Mouse (Mus musculus) intestine, postnatal 0 days (tissue): ENCODE measurements at regions not wholly inside any gene's neighbourhood (a gene's known extent, or its start where the extent isn't known, plus 50 kb on each side); places are given as distances from the start of the nearest gene placed in this dataset.

Source experiments
- ATAC-seq: fragments of 200-750 bp; cut with Nextera tagmentation; 2 replicates; pipeline ENCODE4 v1.8.0; 2017; ENCODE audit warnings: mild to moderate bottlenecking, moderate TSS enrichment, moderate library complexity
- H3K27ac ChIP-seq: fragments of 300-500 bp; sonication (generic); 2 replicates; pipeline ENCODE4 v1.5.1; 2014; ENCODE audit warnings: mild to moderate bottlenecking, low read depth, low read length, moderate library complexity
- H3K27me3 ChIP-seq: fragments of 300-500 bp; sonication (generic); replicated peaks from 2 replicates; pipeline ENCODE4 v1.6.1; 2014; ENCODE audit warnings: low read length, mixed read lengths; ENCODE audit not compliant: control insufficient read depth, insufficient read depth
- H3K36me3 ChIP-seq: fragments of 300-500 bp; sonication (generic); 2 replicates; pipeline ENCODE4 v1.6.1; 2014; ENCODE audit warnings: mild to moderate bottlenecking, moderate library complexity; ENCODE audit not compliant: control insufficient read depth, insufficient read depth
- H3K4me1 ChIP-seq: fragments of 300-500 bp; sonication (generic); replicated peaks from 2 replicates; pipeline ENCODE4 v1.6.1; 2014; ENCODE audit warnings: antibody characterized with exemption, low read length, mixed read lengths; ENCODE audit not compliant: control insufficient read depth, insufficient read depth
- H3K4me2 ChIP-seq: fragments of 300-500 bp; sonication (generic); replicated peaks from 2 replicates; pipeline ENCODE4 v1.6.1; 2014; ENCODE audit warnings: low read depth, mild to moderate bottlenecking, moderate library complexity
- H3K4me3 ChIP-seq: fragments of 300-500 bp; sonication (generic); 2 replicates; pipeline ENCODE4 v1.5.1; 2014; ENCODE audit warnings: low read depth, low read length
- H3K9ac ChIP-seq: fragments of 300-500 bp; sonication (generic); 2 replicates; pipeline ENCODE4 v1.6.1; 2014; ENCODE audit warnings: mild to moderate bottlenecking, low read depth, low read length
- H3K9me3 ChIP-seq: fragments of 300-500 bp; sonication (generic); 2 replicates; pipeline ENCODE4 v1.6.1; 2016; ENCODE audit warnings: mixed run types; ENCODE audit not compliant: control insufficient read depth
- CTCF ChIP-seq: sonication (generic); IDR thresholded peaks from 2 replicates; pipeline ENCODE4 v1.5.1; 2016; ENCODE audit warnings: low read depth, mild to moderate bottlenecking, control low read depth, antibody characterized with exemption, moderate library complexity
- WGBS: fragments of 180-500 bp; shearing (Covaris S2); extraction: QIAGEN DNeasy Blood & Tissue Kit; methylation state at CpG from one replicate; pipeline ENCODE4 v1.1.7; 2014; 5-methylcytosine and 5-hydroxymethylcytosine counted together

- no peak overlapping the region for H3K9ac ChIP-seq
- H3K9me3 ChIP-seq, result no peaks in the 10 kb centered on the region
- no peaks in the 10 kb centered on the region for H3K36me3 ChIP-seq
- no peak for ATAC-seq
- H3K27ac ChIP-seq, result no peak overlapping the region
- whole genome bisulfite sequencing, result 89% methylated on average over 7 of the region's 7 CpGs
- H3K4me3 ChIP-seq, result no peak overlapping the region
- no peaks in the 10 kb centered on the region for H3K27me3 ChIP-seq
- no peak overlapping the region for H3K4me2 ChIP-seq
- no peaks in the 10 kb centered on the region for H3K4me1 ChIP-seq
- TF ChIP-seq CTCF, result no peak
Observed at GRCm38 (mm10) chr1:157797711-157798110, 291.2 kb downstream of the Sec16b start.

DNA sequence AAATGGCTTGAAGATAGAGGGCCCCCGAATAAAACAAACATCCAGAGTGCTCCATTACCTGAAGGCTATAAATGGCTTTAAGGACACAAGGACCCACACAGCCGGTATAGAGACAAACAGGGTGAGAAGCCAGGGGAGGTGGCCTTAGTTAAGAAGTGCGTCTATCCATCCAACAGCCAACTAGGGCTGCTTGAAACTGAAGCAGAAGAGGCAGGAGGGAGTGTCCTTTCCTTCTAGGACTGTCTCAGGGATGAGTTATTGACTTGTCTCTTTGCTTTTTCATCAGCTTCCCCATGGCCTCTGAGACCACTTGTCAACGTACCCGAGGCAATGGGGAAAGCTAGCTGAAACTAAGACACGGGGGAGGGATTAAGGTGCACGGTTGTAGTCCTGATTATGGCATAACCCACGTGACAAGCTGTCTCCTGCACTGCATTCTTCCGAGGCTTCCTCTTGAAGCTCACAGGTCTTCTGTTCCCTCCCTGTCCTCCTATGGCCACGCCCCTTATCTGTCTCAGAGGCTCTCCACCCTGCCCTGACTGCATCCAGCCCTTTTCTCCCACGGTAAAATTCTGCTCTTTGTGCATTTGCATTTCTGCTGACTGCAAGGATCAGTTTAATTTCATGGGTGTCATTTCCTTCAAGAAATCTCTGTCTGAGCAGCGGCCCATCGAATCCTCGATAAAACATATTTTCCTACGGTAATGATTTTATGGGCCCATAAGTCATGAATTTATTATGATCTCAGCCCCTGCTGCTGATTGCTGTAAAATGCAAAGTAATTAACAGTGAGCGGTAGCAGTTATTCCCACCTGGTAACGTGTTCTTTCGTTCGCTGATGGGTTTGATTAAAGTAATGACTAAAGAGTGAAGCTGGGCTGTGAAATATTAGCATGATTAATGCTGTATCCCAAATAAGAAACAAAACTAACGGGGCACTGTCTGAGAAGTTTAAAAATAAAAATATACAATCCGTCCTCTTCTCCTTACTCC is 292.3 kb downstream of the Sec16b start:
- no peak overlapping the region for H3K9ac ChIP-seq
- no peak overlapping the region for H3K4me3 ChIP-seq
- no peaks in the 10 kb centered on the region for H3K9me3 ChIP-seq
- no peaks in the 10 kb centered on the region for H3K36me3 ChIP-seq
- H3K4me1 ChIP-seq, result no peaks in the 10 kb centered on the region
- no peaks in the 10 kb centered on the region for H3K27me3 ChIP-seq
- H3K4me2 ChIP-seq, result no peak overlapping the region
- no peak for ATAC-seq
- H3K27ac ChIP-seq, result no peak overlapping the region
- 50% methylated on average over 21 of the region's 21 CpGs for WGBS
- no peak for TF ChIP-seq CTCF

DNA sequence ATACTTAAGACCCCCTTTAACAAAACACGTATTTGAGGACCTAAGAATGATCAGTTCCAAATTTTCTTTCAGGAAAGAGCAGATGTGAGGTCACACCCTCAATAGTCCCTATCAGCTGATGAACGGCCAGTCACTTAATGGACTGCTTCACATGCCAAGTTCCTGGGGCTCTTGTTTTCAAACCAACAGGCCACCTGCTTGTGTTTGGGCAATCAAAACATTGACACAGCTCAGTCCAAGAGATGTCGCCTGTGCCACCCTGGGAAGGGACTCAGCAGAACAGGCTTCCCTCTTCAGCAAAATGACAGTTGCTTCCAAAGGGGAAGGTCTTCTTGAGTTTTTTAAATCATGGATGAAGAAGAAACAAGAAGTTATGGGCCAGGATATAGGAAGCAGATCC is 294.6 kb downstream of the Sec16b start:
- no peak overlapping the region for H3K9ac ChIP-seq
- no peaks in the 10 kb centered on the region for H3K9me3 ChIP-seq
- no peak overlapping the region for H3K4me3 ChIP-seq
- H3K27ac ChIP-seq, result no peak overlapping the region
- H3K4me1 ChIP-seq, result no peaks in the 10 kb centered on the region
- no peak overlapping the region for H3K4me2 ChIP-seq
- no peak for TF ChIP-seq CTCF
- no peak for ATAC-seq
- no peaks in the 10 kb centered on the region for H3K27me3 ChIP-seq
- WGBS, result 74% methylated on average over 3 of the region's 3 CpGs
- H3K36me3 ChIP-seq, result no peaks in the 10 kb centered on the region

- no peak overlapping the region for H3K4me2 ChIP-seq
- ATAC-seq, result no peak
- WGBS, result 65% methylated on average over 3 of the region's 3 CpGs
Observed at GRCm38 (mm10) chr1:157804229-157804628, 297.7 kb downstream of the Sec16b start.

GRCm38 (mm10) chr1:157806296-157806695 is 299.8 kb downstream of the Sec16b start:
- H3K27me3 ChIP-seq, result no peaks in the 10 kb centered on the region
- H3K9ac ChIP-seq, result no peak overlapping the region
- H3K4me3 ChIP-seq, result no peak overlapping the region
- ATAC-seq, result no peak
- no peaks in the 10 kb centered on the region for H3K9me3 ChIP-seq
- no peak overlapping the region for H3K27ac ChIP-seq
- WGBS, result 72% methylated on average over 1 of the region's 1 CpGs
- H3K36me3 ChIP-seq, result no peaks in the 10 kb centered on the region
- no peak for TF ChIP-seq CTCF
- no peak overlapping the region for H3K4me2 ChIP-seq
- no peaks in the 10 kb centered on the region for H3K4me1 ChIP-seq

More at GRCm38 (mm10) chr1:157804229-157804628, 297.7 kb downstream of the Sec16b start:
- no peak overlapping the region for H3K4me3 ChIP-seq
- no peak overlapping the region for H3K27ac ChIP-seq
- H3K4me1 ChIP-seq, result no peaks in the 10 kb centered on the region
- no peaks in the 10 kb centered on the region for H3K27me3 ChIP-seq
- no peaks in the 10 kb centered on the region for H3K9me3 ChIP-seq
- no peaks in the 10 kb centered on the region for H3K36me3 ChIP-seq
- no peak for TF ChIP-seq CTCF
- H3K9ac ChIP-seq, result no peak overlapping the region

DNA sequence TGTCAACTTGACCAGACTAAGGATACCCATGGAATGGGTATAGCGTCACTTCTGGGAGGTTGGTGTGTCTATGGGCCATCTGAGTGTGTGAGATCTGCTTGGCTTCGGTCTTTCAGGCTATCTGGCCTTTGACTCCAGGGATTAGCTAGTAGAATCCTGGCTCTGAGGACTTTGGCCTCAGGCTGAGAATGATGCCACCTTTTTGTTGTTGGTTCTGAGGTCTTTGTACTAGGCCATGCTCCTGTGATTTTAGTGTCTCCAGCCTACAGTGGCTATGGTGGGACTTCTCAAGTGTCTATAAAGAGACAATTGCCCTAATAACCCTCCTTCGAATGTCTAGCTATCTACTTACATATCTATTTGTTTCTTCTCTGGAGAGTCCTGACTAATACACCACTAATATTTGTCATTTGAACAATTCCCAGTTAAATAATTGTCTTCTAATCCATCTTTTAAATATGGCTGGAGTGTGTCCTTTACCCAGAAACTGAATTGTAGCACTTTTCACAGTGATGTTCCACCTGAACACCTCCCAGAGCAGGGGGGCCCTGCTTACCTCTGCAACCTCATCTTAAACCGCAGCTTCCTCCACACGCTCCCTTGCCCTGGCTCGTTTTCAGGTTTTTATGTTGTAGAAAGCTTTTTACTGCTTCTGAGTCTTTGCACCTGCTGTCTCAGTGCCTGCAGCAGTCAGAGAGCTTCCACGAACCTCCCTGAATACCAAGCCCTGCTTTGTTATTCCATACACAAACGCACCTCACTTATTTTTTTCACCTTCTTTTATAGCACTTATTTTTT is 303.3 kb downstream of the Sec16b start:
- no peak for ATAC-seq
- Histone ChIP-seq H3K9me3 (no peaks in the 10 kb centered on the region), H3K9ac (no peak overlapping the region), H3K4me3 (no peak overlapping the region), H3K27ac (no peak overlapping the region), H3K27me3 (no peaks in the 10 kb centered on the region), H3K36me3 (no peaks in the 10 kb centered on the region), H3K4me2 (no peak overlapping the region), H3K4me1 (no peaks in the 10 kb centered on the region)
- 75% methylated on average over 8 of the region's 8 CpGs for WGBS
- no peak for TF ChIP-seq CTCF
